Mouse (Mus musculus) neural tube, embryonic 10.5 days (tissue): ENCODE data around the gene Ntrk3.

Source experiments
- DNase-seq: peaks from one replicate; pipeline ENCODE4 v3.0.0-alpha.2; 2017; ENCODE audit warnings: low spot score; ENCODE audit errors: extremely low spot score

Gene Ntrk3

DNA sequence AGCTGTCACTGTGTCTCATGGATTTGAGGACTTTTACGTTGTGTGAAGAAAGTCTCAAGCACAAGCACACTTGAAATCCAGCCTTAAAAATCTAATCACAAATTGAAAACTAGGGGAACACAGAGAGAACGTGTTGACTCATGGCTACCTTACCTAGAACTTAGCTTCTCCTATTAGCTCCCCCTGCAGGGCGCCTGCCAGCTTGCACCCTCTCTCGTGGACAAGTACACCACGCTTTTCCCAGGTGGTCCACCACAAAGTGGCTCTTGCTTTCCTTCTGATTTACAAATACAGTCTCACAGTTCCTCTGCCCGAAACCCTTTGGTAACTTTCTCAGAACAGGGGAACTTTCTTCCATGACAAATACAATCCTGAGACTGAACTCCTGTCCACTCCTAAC is 94.1 kb downstream of the Ntrk3 start:
- no peak for DNase-seq

DNA sequence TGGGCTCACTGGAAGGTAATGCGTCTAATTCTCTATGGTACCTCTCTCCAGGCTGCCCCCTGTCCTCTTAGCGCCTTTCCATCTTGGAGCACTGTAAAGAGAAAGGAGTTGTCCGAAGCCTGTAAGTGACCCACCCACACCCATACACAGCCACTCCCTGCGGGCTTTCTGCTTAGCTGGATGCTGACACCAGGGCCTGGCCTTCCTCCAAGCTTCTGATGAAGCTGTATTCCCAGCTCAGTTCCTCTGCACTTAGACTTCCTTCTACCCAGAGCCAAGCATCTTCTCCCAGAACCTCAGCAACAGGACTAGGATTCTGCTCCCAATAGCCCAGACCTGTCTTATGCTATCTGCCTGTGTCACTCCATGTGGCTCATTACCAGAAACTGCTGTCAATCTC is 114.1 kb downstream of the Ntrk3 start:
- no peak for DNase-seq

GRCm38 (mm10) chr7:78621115-78621514 is 116.7 kb downstream of the Ntrk3 start:
- DNase-seq = no peak

DNA sequence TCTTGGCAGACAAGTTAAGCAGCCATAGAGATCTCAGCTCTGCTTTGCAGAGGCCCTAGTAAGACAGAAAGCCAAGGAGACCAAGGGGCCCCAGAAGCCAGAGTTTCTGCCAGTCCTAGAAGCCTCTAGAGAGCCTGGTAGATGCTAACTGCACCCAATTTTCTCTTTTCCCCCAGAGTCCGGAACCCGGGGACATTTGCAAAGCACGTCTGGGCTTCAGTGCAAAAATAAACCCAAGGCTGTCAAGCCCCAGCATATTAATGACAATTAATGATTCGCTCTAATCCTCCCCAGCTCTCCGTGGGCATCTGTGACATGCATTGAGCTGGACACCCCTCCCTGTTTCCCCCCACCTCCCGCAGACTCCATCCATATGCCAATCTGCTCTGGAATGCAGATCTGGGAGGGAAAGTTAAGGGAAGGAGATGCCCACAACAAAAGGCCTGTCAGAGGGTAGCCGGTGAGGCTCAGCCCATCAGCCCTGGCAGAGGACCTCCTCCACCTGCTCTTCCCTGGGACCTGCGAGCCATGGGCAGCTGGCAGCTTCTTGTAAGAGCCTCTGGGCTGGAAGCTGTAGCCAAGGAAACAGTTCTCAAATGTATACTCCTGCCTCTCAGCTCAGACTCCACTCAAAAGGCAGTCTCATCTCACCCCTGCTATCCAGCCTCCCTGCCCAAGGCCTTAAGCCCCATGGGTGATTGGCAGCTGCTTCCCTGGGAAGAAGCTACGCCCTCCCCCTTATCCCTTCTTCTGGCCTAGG is 117.8 kb downstream of the Ntrk3 start:
- no peak for DNase-seq

- no peak for DNase-seq
Observed at GRCm38 (mm10) chr7:78605538-78606130, 132.2 kb downstream of the Ntrk3 start.

GRCm38 (mm10) chr7:78603922-78604321 is 133.9 kb downstream of the Ntrk3 start:
- no peak for DNase-seq

GRCm38 (mm10) chr7:78601851-78602250 is 136.0 kb downstream of the Ntrk3 start:
- DNase-seq = no peak

DNA sequence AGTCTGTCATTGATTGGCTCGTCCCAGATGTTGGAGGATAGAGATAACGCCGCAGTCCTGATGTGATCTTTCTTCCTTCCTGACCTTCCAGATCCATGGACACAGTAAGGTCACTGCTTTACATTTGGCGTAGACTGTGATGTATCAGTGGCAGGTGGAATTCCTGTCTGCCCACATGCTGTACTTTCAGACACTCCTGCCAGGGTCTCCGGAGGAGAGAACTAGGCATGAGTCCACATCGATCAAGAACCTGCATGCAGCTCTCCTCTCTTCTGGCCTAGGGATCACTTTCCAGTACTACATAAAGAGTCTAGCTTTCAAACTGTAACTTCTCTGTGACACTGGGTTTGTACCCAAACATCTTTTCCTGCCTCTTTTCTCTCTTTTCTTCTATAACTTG is 136.9 kb downstream of the Ntrk3 start:
- DNase-seq = no peak

DNA sequence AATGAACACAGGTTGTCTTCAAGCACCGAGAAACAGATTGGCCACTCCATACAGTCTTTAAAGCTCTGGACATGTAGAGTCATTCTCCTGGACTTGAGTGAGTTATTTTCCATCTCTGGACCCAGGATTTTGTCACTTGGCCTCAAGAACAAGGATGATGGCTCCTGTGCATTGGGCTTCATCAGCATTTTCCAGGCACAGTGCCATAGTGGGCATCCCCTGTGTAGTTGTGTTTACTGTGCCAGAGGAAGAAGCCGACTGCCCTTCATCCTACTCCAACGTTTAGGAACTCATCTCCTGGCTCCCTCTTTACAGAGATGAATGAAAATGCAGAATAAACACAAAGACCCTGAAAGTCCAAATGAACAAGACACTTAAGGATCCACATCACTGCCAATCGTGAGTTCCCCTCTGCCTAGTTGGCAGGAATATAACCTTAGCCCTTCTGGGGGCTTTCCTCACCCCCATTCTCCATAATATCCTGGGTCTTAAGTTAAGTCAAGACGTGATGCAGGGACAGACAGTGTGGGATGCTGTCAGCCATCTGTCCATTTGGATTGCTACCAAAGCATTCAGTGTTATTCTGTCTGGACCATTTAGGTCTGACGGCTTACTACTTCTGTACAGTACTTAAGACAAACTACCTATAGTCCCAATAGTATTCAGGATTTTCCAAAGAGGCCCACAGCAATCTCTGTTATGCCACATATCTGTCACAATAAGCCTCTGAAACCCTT is 137.7 kb downstream of the Ntrk3 start:
- no peak for DNase-seq

GRCm38 (mm10) chr7:78598147-78598546 is 139.7 kb downstream of the Ntrk3 start:
- DNase-seq = no peak

DNA sequence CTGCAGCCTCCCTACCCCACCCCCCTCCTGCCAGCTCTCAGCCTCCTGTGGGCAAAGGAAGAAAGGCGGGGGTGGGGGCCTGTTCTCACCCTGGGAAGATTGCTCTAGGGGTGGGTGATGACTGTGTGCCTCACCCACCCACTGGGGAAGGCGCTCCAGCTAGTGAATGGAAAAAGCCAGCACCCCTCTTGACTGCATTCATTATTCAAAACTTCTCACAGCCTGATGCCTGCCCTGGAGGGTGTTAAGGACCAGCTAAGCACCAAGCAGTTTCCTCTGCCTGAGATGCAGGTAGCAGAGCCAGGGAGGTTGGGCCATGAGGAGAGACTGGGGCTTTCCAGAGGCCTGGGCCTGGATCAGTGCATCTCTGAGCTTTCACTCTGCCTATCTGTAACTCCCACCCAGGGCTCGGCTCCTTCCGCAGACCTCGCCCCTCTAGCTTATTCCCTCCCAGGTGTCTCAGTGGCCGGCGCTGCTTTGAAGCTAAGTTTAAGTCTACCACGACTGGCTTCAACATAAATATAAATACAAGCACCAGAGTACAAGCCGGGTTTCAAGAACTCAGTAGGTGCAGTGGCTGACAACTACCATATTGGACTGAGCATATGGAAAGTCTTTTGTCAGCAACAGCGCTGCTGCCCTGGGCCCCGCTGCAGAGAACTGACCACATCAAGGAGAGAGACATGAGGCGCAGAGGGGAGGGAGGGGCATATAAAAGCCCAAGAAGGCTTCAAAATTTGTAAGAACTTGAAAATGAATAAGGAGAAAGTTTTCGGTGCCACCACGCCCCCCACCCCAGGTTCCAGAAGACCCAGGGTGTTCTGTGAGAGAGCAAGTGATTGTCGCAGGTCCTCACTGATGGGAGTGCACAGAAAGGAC is 140.3 kb downstream of the Ntrk3 start:
- no peak for DNase-seq

DNA sequence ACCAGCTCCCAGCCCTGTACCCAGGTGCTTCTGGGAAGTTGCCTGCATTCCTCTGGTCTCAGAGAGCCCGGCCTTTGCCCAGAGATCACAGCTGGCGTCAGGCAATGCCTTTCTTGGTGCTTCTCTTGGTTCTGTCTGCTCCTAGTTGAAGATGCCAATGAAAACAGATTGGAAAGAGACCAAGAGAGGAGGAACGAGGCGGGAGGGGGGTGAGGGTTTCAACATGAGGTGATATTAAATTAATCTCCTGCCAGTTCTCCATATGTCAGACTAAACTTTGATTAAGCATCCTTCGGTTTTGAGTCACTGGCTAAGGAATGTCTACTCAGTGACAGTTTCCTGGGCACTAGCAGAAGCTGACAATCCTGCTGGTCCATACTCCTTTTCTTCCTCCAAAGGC is 141.3 kb downstream of the Ntrk3 start:
- no peak for DNase-seq

- DNase-seq = peak; percentile 69
Observed at GRCm38 (mm10) chr7:78595895-78596294, 141.9 kb downstream of the Ntrk3 start.

DNA sequence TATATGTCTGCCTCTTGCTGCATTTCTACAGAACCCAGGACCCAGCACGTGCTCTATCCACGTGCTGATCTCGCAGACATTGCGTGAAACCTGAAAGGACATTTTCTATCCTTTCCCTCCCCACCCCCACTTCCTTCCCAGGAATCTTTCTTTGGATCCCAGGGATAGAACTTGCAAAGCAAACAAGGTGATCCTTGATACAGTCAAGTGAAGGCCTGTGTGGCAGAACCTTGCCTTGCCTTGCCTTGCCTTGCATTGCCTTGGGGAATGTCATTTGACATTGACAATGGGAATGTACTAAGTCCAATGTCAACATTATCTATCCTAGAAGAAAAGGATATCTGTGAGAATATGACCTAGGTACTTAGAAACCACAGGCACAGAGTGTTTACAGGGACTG is 144.9 kb downstream of the Ntrk3 start:
- no peak for DNase-seq

GRCm38 (mm10) chr7:78592172-78592571 is 145.6 kb downstream of the Ntrk3 start:
- no peak for DNase-seq

- DNase-seq = no peak
Observed at GRCm38 (mm10) chr7:78589766-78590165, 148.0 kb downstream of the Ntrk3 start.

GRCm38 (mm10) chr7:78586800-78587199 is 151.0 kb downstream of the Ntrk3 start:
- DNase-seq = no peak

GRCm38 (mm10) chr7:78585960-78586359 is 151.9 kb downstream of the Ntrk3 start:
- no peak for DNase-seq

GRCm38 (mm10) chr7:78584936-78585335 is 152.9 kb downstream of the Ntrk3 start:
- DNase-seq = no peak

GRCm38 (mm10) chr7:78584499-78584898 is 153.3 kb downstream of the Ntrk3 start:
- DNase-seq = no peak

DNA sequence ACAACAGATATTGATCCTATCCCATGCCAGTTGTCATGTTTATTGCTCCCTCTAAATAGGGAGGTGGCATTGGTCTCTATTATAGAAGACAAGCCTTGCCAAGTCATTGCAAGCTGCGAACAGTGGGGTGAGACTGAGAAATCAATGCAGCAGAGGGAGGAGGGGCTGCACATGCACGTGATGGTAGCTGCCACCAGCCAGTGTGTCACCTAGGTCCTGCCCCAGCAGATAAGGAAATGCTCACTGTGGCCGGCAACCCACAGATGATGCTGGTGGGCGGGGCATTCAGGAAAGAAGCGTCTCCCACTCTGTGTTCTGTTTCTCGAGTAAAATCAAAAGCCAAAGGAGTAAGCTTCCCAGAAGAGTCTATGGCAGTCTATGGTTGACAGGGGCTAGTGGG is 154.1 kb downstream of the Ntrk3 start:
- no peak for DNase-seq

DNA sequence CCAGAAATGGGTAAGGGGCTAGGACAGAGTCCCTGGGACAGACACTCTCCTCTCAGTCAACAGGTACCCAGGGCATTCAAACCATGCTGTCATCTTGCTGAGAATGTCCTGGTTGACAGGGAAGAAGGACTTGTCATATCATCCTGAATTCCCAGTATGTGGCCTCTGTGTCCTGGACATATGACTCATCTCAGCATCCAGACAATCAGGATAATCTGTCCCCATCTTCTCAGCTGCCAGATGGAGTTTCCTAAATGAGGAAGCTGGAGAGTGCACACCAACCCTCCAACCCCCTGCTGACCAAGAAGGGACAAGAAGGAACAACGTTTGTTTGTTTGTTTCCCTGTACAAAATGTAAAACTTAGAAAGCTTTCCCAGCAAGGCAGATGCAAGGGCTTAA is 156.5 kb downstream of the Ntrk3 start:
- no peak for DNase-seq
